Mouse (Mus musculus) layer of hippocampus, adult 9-10 months (tissue): Measurements from ENCODE around the gene Cep128.

Experiments
- DNase-seq: peaks from one replicate; pipeline ENCODE4 v3.0.0; 2022; ENCODE audit warnings: low spot score

The Cep128 gene

DNA sequence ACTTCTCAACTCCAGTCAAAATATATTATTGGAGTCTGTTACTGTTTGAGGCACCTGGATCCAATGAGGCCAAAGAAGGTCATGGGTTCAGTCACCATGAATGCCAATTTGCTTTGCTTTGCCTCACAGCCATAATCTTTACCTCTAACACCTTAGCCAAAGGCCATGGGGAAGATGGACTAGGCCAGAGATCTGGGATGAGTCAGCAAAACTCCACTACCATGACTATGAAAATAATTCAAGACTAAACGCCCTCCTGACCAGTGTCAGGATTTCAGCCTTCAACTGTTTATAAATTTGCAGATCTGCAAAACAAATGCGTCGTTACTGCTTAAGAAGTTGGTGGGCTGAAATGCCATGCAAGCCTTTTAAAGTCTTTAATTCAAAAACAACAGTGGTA lies 76.5 kb downstream of the Cep128 start:
- no peak for DNase-seq

DNA sequence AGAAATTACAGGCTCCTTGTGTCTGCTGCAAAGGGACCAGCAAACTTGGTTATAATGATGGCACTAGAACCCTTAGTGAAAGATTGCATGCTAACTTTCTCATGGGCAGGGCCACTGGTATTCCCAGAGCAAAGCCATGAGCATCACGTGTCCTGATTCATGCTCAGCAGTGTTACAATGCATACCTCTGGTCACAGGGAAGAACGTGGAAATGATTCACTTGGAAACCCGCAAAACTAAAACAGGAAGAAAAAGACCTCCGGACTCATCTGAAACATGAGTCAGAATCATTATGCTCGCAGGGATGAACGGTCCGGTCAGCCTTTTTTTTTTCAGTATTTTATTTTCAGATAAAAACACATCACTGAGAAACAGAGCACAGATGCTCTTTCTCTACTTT lies 78.4 kb downstream of the Cep128 start:
- DNase-seq, result no peak

DNA sequence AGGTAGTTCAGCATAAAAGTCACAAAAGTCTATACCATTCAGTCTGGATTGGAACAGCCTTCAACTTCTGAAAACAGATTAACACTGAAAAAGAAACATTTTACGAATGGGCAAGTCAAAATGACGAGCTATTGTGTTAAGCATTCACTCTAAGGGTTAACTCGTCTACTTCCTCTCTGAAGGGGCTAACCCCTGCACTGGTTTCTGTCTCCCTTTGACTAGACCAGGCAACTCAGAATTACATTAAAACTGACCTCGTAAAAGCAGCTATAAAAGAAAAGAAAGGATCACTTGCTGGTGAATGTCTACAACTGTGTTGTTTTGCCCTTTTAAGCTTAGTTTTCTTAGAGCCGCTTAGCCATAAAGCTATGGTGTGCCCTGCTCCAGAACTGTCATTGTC lies 79.2 kb downstream of the Cep128 start:
- no peak for DNase-seq

DNA sequence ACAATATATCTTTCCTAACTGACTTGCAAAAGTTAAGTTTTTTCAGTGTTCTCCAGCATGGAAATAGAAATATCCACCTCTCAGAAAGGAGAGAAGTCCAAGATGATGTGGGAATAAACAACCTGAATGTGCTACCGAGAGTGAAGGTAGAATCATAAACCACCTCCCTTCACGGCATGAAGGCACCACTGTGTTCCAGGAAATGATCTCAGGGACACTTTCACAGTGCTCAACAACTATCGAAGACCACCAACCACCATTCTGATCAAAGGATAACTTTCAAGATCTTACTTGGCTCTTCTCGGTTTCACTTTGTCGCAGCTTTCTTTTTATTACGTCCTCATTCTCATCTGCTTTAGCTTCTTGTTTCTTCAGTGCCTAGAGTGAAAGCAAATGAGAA lies 85.5 kb downstream of the Cep128 start:
- DNase-seq, result no peak

DNA sequence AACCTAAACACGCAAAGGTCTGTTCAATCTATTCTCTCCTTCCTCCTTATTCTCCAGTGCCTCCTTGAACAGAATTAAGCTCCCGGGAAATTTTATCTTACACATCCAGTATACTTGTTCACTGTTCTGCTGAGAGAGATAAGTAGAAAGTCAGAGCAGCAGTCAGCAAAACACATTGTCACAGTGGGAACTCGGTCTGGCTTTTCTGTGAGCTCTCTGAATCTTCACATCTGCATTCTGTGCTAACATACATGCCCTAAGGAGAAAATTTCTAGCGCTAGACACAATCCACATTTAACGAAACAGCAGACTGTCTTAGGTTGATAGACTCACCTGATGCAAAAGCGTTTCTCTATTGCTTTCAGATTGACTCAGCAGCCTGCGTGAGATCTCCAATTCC lies 88.3 kb downstream of the Cep128 start:
- no peak for DNase-seq

DNA sequence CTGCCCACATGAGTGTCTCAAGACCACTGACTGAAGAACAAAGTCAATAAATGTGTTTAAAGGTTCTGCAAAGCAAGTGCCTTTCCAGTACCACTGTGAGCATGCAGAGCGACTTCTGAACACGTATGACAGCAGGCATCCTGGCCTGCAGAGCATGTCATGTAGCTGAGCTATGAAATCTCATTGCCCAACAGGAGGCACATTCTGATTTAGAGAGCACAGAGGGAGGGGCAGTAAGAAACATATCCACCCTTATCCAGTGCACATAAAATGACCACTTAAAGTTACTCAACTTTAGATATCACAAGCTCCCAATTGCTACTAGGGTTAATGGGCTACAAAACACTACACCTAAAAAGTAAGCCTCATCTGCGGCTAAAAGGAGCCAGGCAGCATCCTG lies 88.8 kb downstream of the Cep128 start:
- DNase-seq, result no peak

DNA sequence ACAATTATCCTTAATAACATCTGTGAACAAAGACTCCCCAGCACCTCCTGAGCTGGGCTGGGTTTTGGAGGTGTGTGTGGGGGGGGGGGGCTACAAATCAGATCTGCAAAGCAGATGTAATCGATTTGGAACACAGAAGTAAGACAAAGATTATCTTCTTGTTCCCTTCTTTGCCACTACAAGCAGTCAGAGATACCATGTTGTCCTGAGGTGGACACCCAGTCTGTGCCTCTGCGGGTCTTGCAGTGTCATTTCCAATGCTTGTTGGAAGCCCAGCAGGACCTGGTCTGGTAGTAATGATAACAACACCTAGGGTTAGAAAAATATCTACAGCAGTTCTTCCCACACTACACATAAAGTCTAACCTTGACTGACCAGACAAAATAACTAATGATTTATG lies 110.3 kb downstream of the Cep128 start:
- DNase-seq, result no peak

DNA sequence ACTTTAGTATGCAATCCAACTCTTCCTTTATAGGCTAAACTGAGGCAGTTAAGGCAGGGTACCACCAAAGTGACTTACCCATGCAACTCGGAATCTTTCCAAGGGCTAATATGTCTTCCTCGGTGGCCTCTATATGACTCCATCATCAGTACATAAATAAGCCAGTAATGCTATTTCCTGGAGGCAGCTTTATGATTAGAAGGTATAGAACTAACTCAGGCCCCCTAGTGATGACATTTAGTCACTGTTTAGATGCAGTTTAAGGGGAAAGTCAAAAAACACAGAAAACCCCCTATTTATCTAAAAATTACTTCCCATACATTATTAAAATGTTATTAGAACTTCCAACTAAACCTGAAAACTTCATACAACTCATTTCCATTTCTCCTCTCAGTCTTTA lies 114.6 kb downstream of the Cep128 start:
- DNase-seq, result no peak

DNA sequence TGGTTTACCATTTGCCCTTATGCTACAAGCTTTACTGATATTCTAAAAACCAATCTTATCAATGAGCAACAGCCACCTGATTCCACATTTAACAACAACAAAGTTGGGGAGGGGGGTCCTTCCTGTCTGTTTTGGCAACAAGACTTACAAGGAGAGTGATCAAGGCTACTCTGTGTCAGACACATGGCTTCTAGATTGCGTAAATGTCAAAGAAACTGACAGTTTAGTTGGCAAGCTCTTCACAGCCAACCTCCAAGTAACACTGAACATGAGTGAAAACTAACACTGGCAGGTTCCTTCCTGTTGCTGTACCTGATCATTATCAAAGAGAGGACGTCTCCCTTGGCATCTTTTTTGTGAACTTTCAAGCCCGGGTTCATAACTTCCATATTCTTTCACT lies 115.2 kb downstream of the Cep128 start:
- no peak for DNase-seq

DNA sequence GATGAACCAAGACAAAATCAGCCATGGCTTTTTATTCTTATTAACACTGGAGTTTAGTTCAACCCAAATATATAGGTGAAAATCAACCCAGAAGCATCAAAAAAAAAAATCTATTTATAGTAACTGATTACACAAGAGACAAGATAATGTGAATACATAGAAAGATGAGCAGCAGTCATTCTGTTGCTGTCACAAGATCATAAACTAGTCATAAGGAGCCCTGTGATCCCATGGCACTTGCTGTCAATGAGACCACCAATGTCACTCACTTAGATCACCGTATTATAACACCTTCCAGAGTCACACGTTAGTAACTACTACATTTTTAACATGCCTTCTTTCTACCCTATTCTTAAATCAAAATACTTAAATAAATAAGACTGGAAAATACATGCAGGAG lies 118.2 kb downstream of the Cep128 start:
- no peak for DNase-seq

DNA sequence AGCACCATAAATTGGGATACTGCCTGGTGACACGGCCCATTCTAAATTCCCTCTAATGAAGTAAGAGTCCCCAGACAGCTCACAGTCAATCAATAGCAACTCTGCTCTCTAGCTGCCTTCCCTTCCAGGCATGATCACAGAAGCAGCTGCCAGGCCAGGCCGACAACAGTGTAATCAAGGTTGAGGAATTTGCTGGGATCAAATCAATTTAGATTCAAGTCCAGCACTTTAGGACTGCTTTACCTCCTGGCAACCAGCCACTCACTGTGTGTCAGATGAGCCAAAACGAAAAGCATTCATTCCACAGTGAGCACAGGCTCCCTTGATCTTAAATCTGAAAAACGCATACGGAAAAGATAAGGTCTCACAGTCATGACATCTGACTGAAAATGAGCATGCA lies 118.7 kb downstream of the Cep128 start:
- no peak for DNase-seq

DNA sequence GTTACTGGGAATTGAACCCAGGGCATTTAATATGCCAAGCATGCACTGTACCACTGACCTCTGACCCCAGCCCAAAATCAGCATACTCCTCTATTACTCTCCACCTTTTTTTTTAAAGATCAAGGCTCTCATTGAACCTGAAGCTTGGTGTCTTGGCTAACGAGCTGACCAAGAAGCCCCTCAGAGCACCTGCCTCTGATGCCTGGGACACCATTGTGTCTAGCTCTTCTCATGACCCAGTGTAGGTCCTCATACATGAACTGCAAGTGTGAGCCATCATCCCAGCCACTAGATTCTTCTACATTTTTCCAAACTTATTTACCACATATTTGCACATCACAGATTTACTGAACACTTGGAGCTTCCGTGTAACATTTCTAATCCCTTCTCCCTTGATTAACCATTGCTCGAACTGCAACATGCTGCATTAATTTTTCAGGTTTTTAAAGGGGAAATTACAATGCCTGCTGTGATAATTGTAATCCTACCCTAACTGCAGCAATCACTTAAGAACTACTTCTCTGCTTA lies 119.3 kb downstream of the Cep128 start:
- DNase-seq, result no peak

DNA sequence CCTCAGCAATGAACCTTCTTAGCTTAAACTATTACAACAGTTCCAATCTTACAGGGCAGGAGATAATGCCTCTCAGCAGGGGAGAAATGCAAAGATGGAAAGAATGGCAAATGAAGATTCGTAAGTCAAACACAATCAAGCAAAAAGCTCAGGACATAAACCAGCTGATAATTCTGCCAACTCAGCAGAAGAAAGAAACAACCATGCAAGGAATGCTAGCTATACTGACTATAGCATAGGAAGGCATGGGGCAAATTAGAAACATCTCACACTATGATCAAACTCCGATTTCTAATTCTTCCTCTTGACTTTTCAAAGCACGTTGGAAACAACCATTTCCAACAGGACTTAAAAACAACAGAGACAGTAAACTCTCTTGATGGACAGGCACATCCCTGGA lies 120.5 kb downstream of the Cep128 start:
- DNase-seq, result no peak

DNA sequence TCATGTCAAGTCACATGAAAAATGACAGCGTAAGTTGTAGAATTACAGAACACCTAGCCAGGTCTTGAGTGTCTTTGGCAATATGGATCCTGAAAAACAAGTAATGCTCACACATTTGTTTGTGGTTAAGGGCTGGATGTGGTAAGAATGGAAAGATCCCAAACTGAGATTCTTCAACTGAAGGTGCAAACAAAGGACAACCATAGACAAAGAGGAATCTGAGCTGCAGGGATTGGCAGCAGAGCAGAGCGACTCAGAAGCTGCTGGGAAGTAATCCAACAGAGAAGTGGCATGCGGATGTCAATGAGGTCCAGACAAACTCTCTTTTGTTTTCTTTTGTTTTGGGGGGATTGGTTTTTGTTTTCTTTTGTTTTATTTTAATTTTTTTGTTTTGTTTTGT lies 121.4 kb downstream of the Cep128 start:
- DNase-seq, result no peak

DNA sequence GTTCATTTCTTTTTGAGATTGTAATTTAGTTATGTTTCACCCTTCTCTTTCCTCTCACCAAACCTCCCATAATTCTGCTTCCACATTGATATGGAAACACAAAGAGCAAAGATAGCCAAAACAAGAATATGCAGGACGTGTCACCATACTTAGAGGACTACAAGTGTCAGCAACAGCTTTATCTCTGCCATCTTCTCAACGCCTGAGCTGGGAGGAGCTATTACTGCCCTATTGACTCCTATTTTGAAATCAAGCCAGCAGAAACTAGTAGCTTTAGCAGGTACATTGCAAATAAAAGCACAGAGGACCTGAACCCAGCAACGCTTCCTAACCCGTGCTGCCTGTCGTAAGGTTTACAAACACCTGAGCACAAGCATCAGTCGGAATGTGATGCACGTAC lies 127.9 kb downstream of the Cep128 start:
- DNase-seq, result no peak

DNA sequence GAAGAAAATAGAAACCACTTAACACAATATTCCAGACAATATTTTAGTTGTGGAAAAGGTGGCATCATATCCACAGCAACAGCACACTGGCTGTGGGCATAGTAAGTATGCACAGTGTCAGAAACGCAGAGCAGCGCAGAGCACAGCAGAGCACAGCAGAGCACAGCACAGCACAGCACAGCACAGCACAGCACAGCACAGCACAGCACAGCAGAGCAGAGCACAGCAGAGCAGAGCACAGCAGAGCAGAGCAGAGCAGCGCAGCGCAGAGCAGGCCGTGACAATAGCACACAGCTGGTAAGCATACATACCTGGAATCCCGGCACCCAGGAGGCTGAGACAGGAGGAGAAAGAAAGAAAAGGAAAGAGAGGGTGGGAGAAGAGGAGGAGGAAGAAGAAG lies 129.4 kb downstream of the Cep128 start:
- DNase-seq, result no peak

DNA sequence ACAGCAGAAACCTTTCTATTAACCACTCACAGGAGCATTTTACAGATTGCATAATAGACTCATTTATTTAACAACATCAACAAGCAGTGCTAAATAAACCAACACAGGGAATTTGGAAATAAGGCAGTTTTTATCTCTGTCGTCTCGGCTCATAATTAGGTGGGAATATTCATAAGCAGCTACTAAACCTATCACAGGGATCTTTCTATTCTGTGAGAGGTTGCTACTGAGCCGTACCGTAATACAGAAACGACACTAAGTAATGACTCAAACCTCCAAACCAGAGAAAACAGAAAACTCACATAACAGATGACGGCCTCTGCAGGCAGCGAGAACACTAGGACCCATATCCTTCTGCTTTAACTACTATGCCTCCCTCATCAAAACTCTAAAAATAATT lies 163.6 kb downstream of the Cep128 start:
- DNase-seq, result no peak

DNA sequence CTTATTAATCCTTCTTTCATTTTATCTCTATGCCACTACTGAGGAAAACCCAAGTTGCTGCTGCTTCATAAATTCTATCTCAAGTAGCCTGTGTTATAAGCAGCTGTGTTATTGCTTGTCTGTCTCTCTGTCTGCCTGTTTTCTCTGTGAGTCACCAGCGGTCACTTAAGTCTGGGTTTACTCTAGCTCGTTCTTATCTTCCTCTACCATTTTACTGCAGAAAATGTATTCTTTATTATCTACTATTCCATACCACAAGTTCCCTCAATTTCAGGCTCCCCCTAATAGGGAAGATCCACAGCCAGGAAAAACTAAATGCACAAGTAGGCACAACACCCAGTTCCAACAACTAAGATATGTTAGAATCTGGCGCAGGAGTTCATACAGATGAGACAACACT lies 178.7 kb downstream of the Cep128 start:
- DNase-seq, result no peak

DNA sequence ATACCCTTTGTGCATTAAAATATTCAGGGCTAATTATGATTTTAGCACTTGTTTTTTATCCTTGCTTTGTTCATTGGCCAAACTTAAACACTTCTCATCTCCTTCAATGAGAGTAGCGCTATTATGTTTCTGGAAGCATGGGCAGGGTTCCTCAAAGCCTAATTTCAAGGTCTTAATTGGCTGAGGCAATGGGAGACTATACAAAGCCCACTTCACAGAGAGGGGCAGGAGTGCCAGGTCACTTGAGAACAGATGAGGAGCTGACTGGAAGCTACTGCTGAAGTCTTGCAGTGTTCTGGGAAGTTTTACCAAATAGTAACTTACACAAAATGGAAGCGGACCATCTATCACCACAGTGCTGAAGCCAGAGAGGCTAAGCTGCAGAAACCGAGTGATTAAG lies 179.9 kb downstream of the Cep128 start:
- DNase-seq, result no peak

DNA sequence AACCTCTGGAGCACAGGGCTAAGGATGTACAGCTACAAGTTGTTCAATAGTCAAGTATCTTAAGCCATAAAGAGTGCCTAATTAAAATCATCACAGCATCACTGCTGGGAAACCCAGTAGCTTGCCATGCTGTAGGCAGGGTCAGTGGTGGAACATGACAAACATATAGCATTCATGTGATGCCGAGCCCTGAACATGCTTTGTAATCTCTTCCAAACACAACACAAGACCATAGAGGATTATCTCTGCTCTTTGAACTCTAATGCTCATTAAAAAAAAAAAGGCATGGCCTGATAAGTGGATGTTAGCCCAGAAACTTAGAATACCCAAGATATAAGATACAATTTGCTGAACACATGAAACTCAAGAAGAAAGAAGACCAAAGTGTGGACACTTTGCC lies 181.7 kb downstream of the Cep128 start:
- no peak for DNase-seq

DNA sequence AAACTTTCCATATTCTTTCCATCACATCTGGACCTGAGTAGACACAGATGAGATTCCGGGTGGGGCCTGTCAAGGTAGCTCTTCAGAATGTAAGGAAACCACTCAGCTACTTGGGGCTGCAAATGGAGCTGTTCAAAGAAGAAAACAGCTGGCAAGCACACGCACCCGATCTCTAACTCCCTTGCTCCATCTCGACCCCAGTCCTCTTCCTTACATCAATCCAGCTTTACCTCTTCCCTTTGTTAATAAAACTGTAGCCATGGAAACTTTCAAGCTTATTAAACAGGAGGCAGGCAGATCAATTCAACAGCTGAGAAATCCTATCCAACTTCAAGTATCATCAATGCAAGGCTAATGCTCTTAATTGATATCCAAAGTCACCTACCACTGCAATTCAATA lies 195.1 kb downstream of the Cep128 start:
- DNase-seq, result no peak

DNA sequence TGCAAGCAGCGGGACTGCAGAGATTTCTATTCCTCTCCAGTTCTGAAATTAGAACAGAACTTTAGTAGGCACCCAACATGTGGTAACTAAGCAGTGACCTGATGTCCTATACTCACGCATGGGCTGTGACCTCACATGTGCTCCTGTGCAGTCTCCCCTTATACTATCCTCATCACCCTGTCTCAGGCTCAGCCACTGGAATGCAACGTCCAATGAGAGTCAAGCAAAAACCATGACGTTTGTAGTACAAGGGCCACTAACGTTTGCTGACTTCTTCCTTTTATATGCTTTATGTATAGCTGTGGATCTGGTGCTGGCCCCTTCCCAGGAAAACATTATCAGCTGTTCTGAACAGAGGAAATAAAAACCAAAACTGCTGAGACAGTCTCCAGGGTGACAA lies 198.6 kb downstream of the Cep128 start:
- DNase-seq, result no peak

DNA sequence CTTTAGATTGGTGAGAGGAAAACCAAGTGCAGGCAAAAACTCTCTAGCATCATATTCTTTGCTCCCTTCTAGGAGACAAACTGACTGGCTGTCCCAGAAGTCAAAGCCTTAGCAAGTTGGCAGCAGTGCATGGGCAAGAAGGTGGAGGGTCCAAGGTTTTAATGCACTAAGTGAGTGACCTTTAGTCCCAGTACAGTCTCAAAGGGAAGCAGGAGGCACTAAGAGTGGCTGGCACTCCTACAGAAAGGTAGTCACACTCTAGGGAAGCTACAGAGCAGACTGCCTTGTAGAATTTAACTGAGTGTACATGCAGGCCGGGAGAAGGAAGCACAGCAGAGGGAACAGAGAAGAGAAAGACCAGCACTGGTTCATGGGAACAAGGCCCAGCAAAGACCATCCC lies 199.6 kb downstream of the Cep128 start:
- no peak for DNase-seq

DNA sequence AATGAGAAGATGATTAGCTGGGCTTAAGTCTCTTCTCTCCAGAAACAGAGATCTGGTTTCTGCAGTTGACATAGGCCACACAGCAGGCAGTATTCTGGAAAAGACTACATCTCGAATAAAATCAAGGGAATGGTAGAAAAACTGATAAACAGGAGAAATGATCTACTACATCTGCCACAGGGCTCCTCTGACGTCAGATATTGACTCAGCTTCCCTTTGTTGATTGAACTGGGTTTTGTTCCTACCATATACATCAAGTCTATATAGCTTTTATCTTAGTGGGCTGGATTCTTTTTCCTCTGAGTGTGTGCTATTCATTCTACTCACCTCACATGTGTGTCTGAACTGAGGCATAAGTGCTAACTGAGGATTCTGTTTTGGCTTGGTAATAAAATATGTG lies 200.3 kb downstream of the Cep128 start:
- no peak for DNase-seq

DNA sequence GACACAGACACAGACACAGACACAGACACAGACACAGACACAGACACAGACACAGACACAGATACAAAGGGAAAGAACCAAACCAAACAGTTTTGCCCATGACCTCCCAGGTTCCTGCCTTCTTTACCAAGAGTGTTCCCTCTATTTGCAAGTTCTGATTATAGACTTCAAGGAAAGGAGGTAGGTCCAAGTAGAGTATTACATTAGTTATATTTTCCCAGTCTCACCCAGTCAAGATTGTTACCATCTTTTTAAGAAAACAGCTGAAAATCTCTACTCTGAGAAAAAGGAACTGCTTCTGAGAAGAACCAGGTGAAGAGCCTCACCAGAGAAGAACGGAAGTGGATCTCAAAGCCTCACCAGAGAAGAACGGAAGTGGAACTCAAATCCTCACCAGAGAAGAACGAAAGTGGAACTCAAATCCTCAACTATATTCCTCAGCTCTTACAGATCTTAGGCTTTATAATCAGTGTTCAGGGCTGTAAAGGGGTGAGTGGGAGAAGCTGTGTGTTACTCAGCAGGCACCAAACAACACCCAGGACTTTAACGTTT lies 200.8 kb downstream of the Cep128 start:
- DNase-seq, result no peak
